Mouse (Mus musculus): ENCODE measurements around the gene Slc25a38.
"Not testable (repeated sequence)": the region's sequence is repeated elsewhere in the genome, so short reads cannot be mapped to it uniquely, and the experiment has no call there.

Gene Slc25a38

GRCm38 (mm10) chr9:120099304-120099703 lies 10.9 kb upstream of the Slc25a38 start:
- DNase-seq (ENCODE audit: extremely low spot score, low read depth, low spot score): no peak

- DNase-seq (ENCODE audit: extremely low spot score, low read depth, low spot score): no peak
Observed at GRCm38 (mm10) chr9:120101165-120101564, 9.0 kb upstream of the Slc25a38 start.

- not testable (repeated sequence) for DNase-seq (ENCODE audit: extremely low spot score, low read depth, low spot score)
Observed at GRCm38 (mm10) chr9:120108953-120109352, 1.2 kb upstream of the Slc25a38 start.

GRCm38 (mm10) chr9:120111156-120111945 lies 1.2 kb downstream of the Slc25a38 start:
- DNase-seq (ENCODE audit: extremely low spot score, low read depth, low spot score): no peak

- DNase-seq (ENCODE audit: extremely low spot score, low read depth, low spot score): no peak
Observed at GRCm38 (mm10) chr9:120112472-120112871, 2.3 kb downstream of the Slc25a38 start.

GRCm38 (mm10) chr9:120113456-120113855 lies 3.3 kb downstream of the Slc25a38 start:
- DNase-seq (ENCODE audit: extremely low spot score, low read depth, low spot score): no peak

DNA sequence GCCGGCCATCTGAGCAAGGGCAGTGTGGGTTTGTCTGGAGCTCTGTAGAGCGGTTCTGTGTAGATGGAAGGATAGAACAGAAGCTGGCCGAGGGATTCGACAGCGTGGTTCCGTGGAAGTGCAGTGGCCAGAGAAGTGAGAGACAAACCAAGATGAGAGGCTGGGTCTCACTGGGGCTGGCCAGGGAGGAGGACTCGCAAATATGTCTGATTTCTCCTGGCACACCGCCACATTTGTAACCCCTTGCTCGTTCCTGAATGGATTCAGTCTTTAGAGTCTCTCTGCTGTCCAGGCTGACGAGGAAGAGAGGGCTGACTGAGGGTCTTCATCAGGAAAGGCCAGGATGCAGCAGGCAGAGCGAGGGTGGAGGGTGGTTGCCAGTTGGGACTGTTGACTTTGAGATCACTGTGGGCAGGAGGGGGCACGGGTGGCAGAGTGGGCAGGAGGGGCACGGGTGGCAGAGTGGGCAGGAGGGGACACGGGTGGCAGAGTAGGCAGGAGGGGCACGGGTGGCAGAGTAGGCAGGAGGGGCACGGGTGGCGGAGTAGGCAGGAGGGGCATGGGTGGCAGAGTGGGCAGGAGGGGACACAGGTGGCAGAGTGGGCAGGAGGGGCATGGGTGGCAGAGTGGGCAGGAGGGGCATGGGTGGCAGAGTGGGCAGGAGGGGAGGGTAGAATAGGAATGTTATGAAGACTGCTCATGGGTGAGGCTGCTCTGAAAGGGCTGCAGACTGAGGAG lies 4.0 kb downstream of the Slc25a38 start:
- DNase-seq (ENCODE audit: extremely low spot score, low read depth, low spot score): no peak

DNA sequence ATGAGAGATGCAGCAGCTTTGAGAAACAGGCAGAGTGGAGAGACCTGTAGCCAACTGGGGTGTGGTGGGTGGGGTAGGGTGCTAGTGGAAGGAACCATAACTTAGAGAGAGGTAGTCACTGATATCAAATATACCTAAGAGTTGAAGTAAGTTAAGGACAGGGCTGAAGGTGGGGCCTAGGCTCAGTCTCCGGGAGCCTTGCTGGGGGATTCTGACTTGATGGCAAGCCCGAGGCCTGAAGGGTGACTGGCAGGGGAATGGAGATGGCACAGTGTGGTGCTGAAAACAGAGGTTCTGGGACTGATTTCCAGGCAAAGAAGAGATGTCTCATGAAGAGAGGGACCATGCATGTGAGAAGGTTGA lies 4.6 kb downstream of the Slc25a38 start:
- DNase-seq (ENCODE audit: extremely low spot score, low read depth, low spot score): no peak

- no peak for DNase-seq (ENCODE audit: extremely low spot score, low read depth, low spot score)
Observed at GRCm38 (mm10) chr9:120115580-120115979, 5.4 kb downstream of the Slc25a38 start.

GRCm38 (mm10) chr9:120116184-120116624 lies 6.0 kb downstream of the Slc25a38 start:
- DNase-seq (ENCODE audit: extremely low spot score, low read depth, low spot score): no peak

DNA sequence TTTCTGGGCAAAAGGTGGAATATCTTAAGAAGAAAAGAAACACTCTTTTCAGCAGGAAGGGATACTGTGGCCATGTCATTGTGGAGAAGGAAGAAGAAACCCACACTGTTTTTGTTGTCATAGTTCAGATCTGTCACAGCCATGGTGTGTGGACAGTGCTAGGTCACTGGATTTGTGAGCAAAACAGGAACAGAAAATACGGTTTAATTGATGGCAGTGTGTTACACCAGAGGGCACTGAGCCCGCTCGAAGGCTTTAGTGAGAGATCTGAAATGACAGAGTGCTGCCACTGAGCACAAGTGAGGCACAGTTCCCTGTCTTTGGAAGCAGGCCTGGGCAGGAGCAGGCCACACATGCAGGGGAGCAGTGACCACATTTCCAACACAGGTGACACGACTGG lies 8.0 kb downstream of the Slc25a38 start:
- no peak for DNase-seq (ENCODE audit: extremely low spot score, low read depth, low spot score)

DNA sequence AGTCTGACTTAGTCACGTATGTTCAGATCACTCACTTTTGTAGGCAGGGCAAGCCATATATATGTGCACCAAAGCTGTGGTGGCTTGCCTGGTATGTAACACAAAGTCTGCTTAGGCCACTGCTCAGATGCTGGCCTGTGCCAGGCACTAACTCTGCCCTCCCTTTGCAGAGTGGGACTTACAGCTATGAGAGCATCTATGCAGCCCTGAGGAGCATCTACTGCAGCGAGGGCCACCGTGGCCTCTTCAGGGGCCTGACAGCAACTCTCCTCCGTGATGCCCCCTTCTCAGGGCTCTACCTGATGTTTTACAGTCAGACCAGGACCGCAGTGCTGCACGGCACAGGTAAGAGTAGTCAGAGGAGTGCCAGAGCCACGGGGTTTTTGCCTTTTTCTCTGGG lies 10.3 kb downstream of the Slc25a38 start:
- no peak for DNase-seq (ENCODE audit: extremely low spot score, low read depth, low spot score)

GRCm38 (mm10) chr9:120126868-120127267 lies 16.7 kb downstream of the Slc25a38 start:
- DNase-seq (ENCODE audit: extremely low spot score, low read depth, low spot score): no peak

- DNase-seq (ENCODE audit: extremely low spot score, low read depth, low spot score): peak; percentile 95
Observed at GRCm38 (mm10) chr9:120127538-120128251, 17.5 kb downstream of the Slc25a38 start, which contains the start of gene Rpsa. TSS of gene Rpsa (plus strand) at chr9:120127689.

GRCm38 (mm10) chr9:120129276-120129675 lies 19.1 kb downstream of the Slc25a38 start:
- no peak for DNase-seq (ENCODE audit: extremely low spot score, low read depth, low spot score)

GRCm38 (mm10) chr9:120131784-120132288 lies 21.7 kb downstream of the Slc25a38 start:
- no peak for DNase-seq (ENCODE audit: extremely low spot score, low read depth, low spot score)

- no peak for DNase-seq (ENCODE audit: extremely low spot score, low read depth, low spot score)
Observed at GRCm38 (mm10) chr9:120132980-120133754, 23.0 kb downstream of the Slc25a38 start.

DNA sequence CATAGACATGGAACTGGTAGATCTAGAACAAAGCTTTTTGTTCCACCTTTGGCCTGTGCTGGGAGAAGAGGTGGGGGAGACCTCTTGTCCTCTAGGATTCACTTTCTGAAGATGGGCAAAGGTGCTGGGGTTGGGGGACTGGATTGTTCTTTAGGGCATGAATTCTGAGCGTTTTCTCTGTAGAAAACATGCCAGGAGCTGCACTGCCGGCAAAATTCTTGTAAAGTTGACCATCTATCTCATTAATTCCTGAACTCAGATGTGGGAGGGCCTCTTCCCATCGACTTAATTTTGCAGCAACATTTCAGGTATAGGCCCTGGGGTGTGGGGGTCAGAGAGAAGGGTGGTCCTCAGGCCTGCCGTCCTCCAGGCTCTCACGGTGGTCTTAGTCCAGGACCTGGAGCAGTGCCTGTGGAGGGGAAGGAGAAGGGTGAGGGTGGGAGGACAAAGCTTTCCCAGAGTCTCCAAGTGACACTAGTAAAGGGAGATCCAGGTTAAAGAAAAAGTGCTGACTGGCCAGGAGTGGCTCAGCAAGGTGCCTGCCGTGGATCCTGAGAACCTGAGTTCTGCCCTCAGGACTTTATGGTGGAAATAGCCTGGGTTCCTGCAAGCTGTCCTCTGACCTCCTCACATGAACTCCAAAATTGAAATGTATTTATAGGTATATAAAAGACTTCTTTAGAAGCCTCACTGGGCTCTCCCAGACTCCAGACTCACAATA lies 23.7 kb downstream of the Slc25a38 start:
- no peak for DNase-seq (ENCODE audit: extremely low spot score, low read depth, low spot score)

- no peak for DNase-seq (ENCODE audit: extremely low spot score, low read depth, low spot score)
Observed at GRCm38 (mm10) chr9:120134529-120135160, 24.5 kb downstream of the Slc25a38 start.
